Mouse (Mus musculus): ENCODE results near the gene Arfgef2. TPM values are rescaled to one million over a fixed set of nuclear protein-coding genes. Genes with fewer than 3 reads are reported as not detected.

Arfgef2 gene
- total and polyA plus RNA-seq, 3 experiments = 19.1 to 27.4 (median 24.5) TPM

- H3K79me2 ChIP-seq (ENCODE audit: control insufficient read depth, insufficient read depth, low read length, poor library complexity) = no peaks in the 10 kb centered on the region
- H3K9me3 ChIP-seq (replicated peaks; ENCODE audit: insufficient read depth, low read length) = no peaks in the 10 kb centered on the region
- no peak overlapping the region for H3K9ac ChIP-seq (ENCODE audit: control insufficient read depth, low read depth, low read length, poor library complexity, severe bottlenecking)
- no peaks in the 10 kb centered on the region for H3K4me1 ChIP-seq (ENCODE audit: control insufficient read depth in 1 of 2, insufficient read depth in 2 of 2, low read length in 2 of 2)
- H3K36me3 ChIP-seq (ENCODE audit: control insufficient read depth in 1 of 2, insufficient read depth in 2 of 2, low read length in 2 of 2) = peaks cover 0 to 10% of the 10 kb centered on the region in 2 experiments; a peak in 2 of 4 replicates
- H3K27ac ChIP-seq (ENCODE audit: control insufficient read depth, low read depth, low read length) = no peak overlapping the region
- TF ChIP-seq CHD2 (IDR thresholded peaks at IDR 0.05; ENCODE audit: low read length) (no peak), USF1 (IDR thresholded peaks at IDR 0.05; ENCODE audit: low read depth, low read length) (no peak), CHD1 (IDR thresholded peaks at IDR 0.05; ENCODE audit: low read depth, low read length) (no peak), TCF12 (IDR thresholded peaks at IDR 0.05; ENCODE audit: low read depth, low read length) (no peak), ZC3H11A (IDR thresholded peaks at IDR 0.05; ENCODE audit: low read depth, low read length) (no peak)
- no peaks in the 10 kb centered on the region for H3K27me3 ChIP-seq (ENCODE audit: control insufficient read depth in 1 of 2, insufficient read depth in 2 of 2, low read length in 2 of 2)
- DNase-seq (ENCODE audit: low read depth, low spot score) = no peak
- no peak overlapping the region for H3K4me3 ChIP-seq (ENCODE audit: control insufficient read depth in 1 of 2, insufficient read depth in 1 of 2, low read depth in 2 of 2, low read length in 2 of 2)
Measured at GRCm38 (mm10) chr2:166850691-166851090, 45.3 kb downstream of the Arfgef2 start.

- H3K79me2 ChIP-seq (ENCODE audit: control insufficient read depth, insufficient read depth, low read length, poor library complexity) = no peaks in the 10 kb centered on the region
- no peaks in the 10 kb centered on the region for H3K4me1 ChIP-seq (ENCODE audit: control insufficient read depth in 1 of 2, insufficient read depth in 2 of 2, low read length in 2 of 2)
- peak; percentile 17 for DNase-seq (ENCODE audit: low read depth, low spot score)
- no peak for TF ChIP-seq MXI1 (IDR thresholded peaks at IDR 0.05; ENCODE audit: low read depth, low read length)
- TF ChIP-seq ELF1 (IDR thresholded peaks at IDR 0.05; ENCODE audit: low read depth, low read length) = no peak
- no peak for TF ChIP-seq RCOR1 (IDR thresholded peaks at IDR 0.05; ENCODE audit: low read depth, low read length)
- TF ChIP-seq MAX (IDR thresholded peaks at IDR 0.05; ENCODE audit: low read length) = no peak
- TF ChIP-seq GABPA (IDR thresholded peaks at IDR 0.05; ENCODE audit: low read depth, low read length) = no peak
- no peak for TF ChIP-seq SIN3A (IDR thresholded peaks at IDR 0.05; ENCODE audit: low read length)
- peak; percentile 45 to 89 (median 54) for TF ChIP-seq CTCF (IDR thresholded peaks at IDR 0.05 in 2 of 3, conservative IDR thresholded peaks at IDR 0.05 in 1 of 3; ENCODE audit: control insufficient read depth in 1 of 3, insufficient read depth in 1 of 3, low read depth in 2 of 3, low read length in 3 of 3, poor library complexity in 1 of 3, severe bottlenecking in 1 of 3)
- TF ChIP-seq E2F4 (IDR thresholded peaks at IDR 0.05; ENCODE audit: borderline replicate concordance, low read depth, low read length) = no peak
- H3K4me3 ChIP-seq (ENCODE audit: control insufficient read depth in 1 of 2, insufficient read depth in 1 of 2, low read depth in 2 of 2, low read length in 2 of 2) = no peak overlapping the region
- peaks cover 0 to 10% of the 10 kb centered on the region in 2 experiments; a peak in 2 of 4 replicates for H3K36me3 ChIP-seq (ENCODE audit: control insufficient read depth in 1 of 2, insufficient read depth in 2 of 2, low read length in 2 of 2)
- no peaks in the 10 kb centered on the region for H3K27me3 ChIP-seq (ENCODE audit: control insufficient read depth in 1 of 2, insufficient read depth in 2 of 2, low read length in 2 of 2)
- H3K27ac ChIP-seq (ENCODE audit: control insufficient read depth, low read depth, low read length) = no peak overlapping the region
- no peaks in the 10 kb centered on the region for H3K9me3 ChIP-seq (replicated peaks; ENCODE audit: insufficient read depth, low read length)
- no peak overlapping the region for H3K9ac ChIP-seq (ENCODE audit: control insufficient read depth, low read depth, low read length, poor library complexity, severe bottlenecking)
Measured at GRCm38 (mm10) chr2:166852270-166852669, 46.9 kb downstream of the Arfgef2 start.

GRCm38 (mm10) chr2:166855771-166856170 is 50.4 kb downstream of the Arfgef2 start:
- H3K36me3 ChIP-seq (ENCODE audit: control insufficient read depth in 1 of 2, insufficient read depth in 2 of 2, low read length in 2 of 2) = peaks cover 0 to 8% of the 10 kb centered on the region in 2 experiments; a peak in 2 of 4 replicates
- TF ChIP-seq NRF1 (IDR thresholded peaks at IDR 0.05; ENCODE audit: insufficient read depth, low read depth, low read length, poor library complexity, severe bottlenecking) = no peak
- TF ChIP-seq MXI1 (IDR thresholded peaks at IDR 0.05; ENCODE audit: low read depth, low read length) = no peak
- TF ChIP-seq MYC (IDR thresholded peaks at IDR 0.05; ENCODE audit: low read depth, low read length) = no peak
- TF ChIP-seq POLR2A (IDR thresholded peaks at IDR 0.05; ENCODE audit: control insufficient read depth in 1 of 2, insufficient read depth in 1 of 2, low read depth in 1 of 2, low read length in 2 of 2, poor library complexity in 1 of 2) = no peak
- no peak for TF ChIP-seq TBP (IDR thresholded peaks at IDR 0.05; ENCODE audit: low read depth, low read length)
- TF ChIP-seq TAL1 (IDR thresholded peaks at IDR 0.05; ENCODE audit: low read length) = no peak
- TF ChIP-seq RAD21 (IDR thresholded peaks at IDR 0.05; ENCODE audit: low read depth, low read length) = no peak
- TF ChIP-seq CTCF (IDR thresholded peaks at IDR 0.05 in 2 of 3, conservative IDR thresholded peaks at IDR 0.05 in 1 of 3; ENCODE audit: control insufficient read depth in 1 of 3, insufficient read depth in 1 of 3, low read depth in 2 of 3, low read length in 3 of 3, poor library complexity in 1 of 3, severe bottlenecking in 1 of 3) = no peak
- no peak for TF ChIP-seq GABPA (IDR thresholded peaks at IDR 0.05; ENCODE audit: low read depth, low read length)
- TF ChIP-seq CHD2 (IDR thresholded peaks at IDR 0.05; ENCODE audit: low read length) = no peak
- TF ChIP-seq MAZ (IDR thresholded peaks at IDR 0.05; ENCODE audit: low read depth, low read length) = no peak
- TF ChIP-seq ZNF384 (IDR thresholded peaks at IDR 0.05; ENCODE audit: low read depth, low read length) = no peak
- TF ChIP-seq USF1 (IDR thresholded peaks at IDR 0.05; ENCODE audit: low read depth, low read length) = no peak
- no peak for TF ChIP-seq GATA1 (IDR thresholded peaks at IDR 0.05; ENCODE audit: low read depth, low read length)
- TF ChIP-seq CHD1 (IDR thresholded peaks at IDR 0.05; ENCODE audit: low read depth, low read length) = no peak
- TF ChIP-seq KAT2A (conservative IDR thresholded peaks at IDR 0.05; ENCODE audit: low read depth, low read length) = no peak
- TF ChIP-seq SIN3A (IDR thresholded peaks at IDR 0.05; ENCODE audit: low read length) = no peak
- no peak for TF ChIP-seq HCFC1 (IDR thresholded peaks at IDR 0.05; ENCODE audit: low read depth, low read length)
- TF ChIP-seq POLR2AphosphoS5 (IDR thresholded peaks at IDR 0.05; ENCODE audit: borderline replicate concordance, low read depth, low read length) = no peak
- no peak for DNase-seq (ENCODE audit: low read depth, low spot score)

More at GRCm38 (mm10) chr2:166855771-166856170, 50.4 kb downstream of the Arfgef2 start:
- no peak overlapping the region for H3K4me3 ChIP-seq (ENCODE audit: control insufficient read depth in 1 of 2, insufficient read depth in 1 of 2, low read depth in 2 of 2, low read length in 2 of 2)
- no peaks in the 10 kb centered on the region for H3K79me2 ChIP-seq (ENCODE audit: control insufficient read depth, insufficient read depth, low read length, poor library complexity)
- no peaks in the 10 kb centered on the region for H3K27me3 ChIP-seq (ENCODE audit: control insufficient read depth in 1 of 2, insufficient read depth in 2 of 2, low read length in 2 of 2)
- H3K9ac ChIP-seq (ENCODE audit: control insufficient read depth, low read depth, low read length, poor library complexity, severe bottlenecking) = no peak overlapping the region
- no peaks in the 10 kb centered on the region for H3K9me3 ChIP-seq (replicated peaks; ENCODE audit: insufficient read depth, low read length)
- H3K4me1 ChIP-seq (ENCODE audit: control insufficient read depth in 1 of 2, insufficient read depth in 2 of 2, low read length in 2 of 2) = no peaks in the 10 kb centered on the region
- H3K27ac ChIP-seq (ENCODE audit: control insufficient read depth, low read depth, low read length) = no peak overlapping the region
